Mouse (Mus musculus) embryonic facial prominence, embryonic 15.5 days (tissue): ENCODE results near the gene U2af2. TPM values are rescaled to one million over a fixed set of nuclear protein-coding genes. Genes with fewer than 3 reads are reported as not detected.

Experiments used
- ATAC-seq: fragments of 200-750 bp; cut with Nextera tagmentation; 2 replicates; pipeline ENCODE4 v1.8.0; 2017; ENCODE audit warnings: low read depth, moderate TSS enrichment; ENCODE audit not compliant: insufficient number of reproducible peaks, low FRiP score, low TSS enrichment
- H3K27ac ChIP-seq: fragments of 300-500 bp; sonication (generic); replicated peaks from 2 replicates; pipeline ENCODE4 v1.5.1; 2015; ENCODE audit warnings: mild to moderate bottlenecking, inconsistent platforms
- H3K27me3 ChIP-seq: fragments of 300-500 bp; sonication (generic); 2 replicates; pipeline ENCODE4 v1.6.1; 2015; ENCODE audit warnings: inconsistent platforms
- H3K36me3 ChIP-seq: fragments of 300-500 bp; sonication (generic); 2 replicates; pipeline ENCODE4 v1.6.1; 2015; ENCODE audit warnings: mild to moderate bottlenecking, inconsistent platforms
- H3K4me1 ChIP-seq: fragments of 300-500 bp; sonication (generic); 2 replicates; pipeline ENCODE4 v1.6.1; 2015; ENCODE audit warnings: inconsistent platforms
- H3K4me2 ChIP-seq: fragments of 300-500 bp; sonication (generic); replicated peaks from 2 replicates; pipeline ENCODE4 v1.6.1; 2015; ENCODE audit warnings: mild to moderate bottlenecking, inconsistent platforms
- H3K4me3 ChIP-seq: fragments of 300-500 bp; sonication (generic); replicated peaks from 2 replicates; pipeline ENCODE4 v1.5.1; 2015; ENCODE audit warnings: mild to moderate bottlenecking, inconsistent platforms
- H3K9ac ChIP-seq: fragments of 300-500 bp; sonication (generic); 2 replicates; pipeline ENCODE4 v1.6.1; 2015; ENCODE audit warnings: inconsistent platforms
- H3K9me3 ChIP-seq: fragments of 300-500 bp; sonication (generic); replicated peaks from 2 replicates; pipeline ENCODE4 v1.6.1; 2016; ENCODE audit warnings: inconsistent platforms
- WGBS: fragments of 180-500 bp; shearing (Covaris S2); methylation state at CpG from one replicate; pipeline ENCODE4 v1.1.7; 2015; 5-methylcytosine and 5-hydroxymethylcytosine counted together
- polyA plus RNA-seq: library from polyadenylated mRNA; unstranded; fragments of >200 nt; fragmentation: Nextera tagmentation; extraction: Ambion mirVana; gene quantifications from 2 replicates; pipeline ENCODE4 v1.2.1, GENCODE M21; 2015

U2af2 gene
- polyA plus RNA-seq, 1 experiment from 2014 or later: 116 TPM

GRCm38 (mm10) chr7:5037467-5037866 is 24.5 kb upstream of the U2af2 start:
- peak overlapping the region; percentile 97 for H3K27ac ChIP-seq
- H3K4me3 ChIP-seq: peak overlapping the region; percentile 59
- 89% methylated on average over 8 of the region's 8 CpGs for WGBS
- H3K4me1 ChIP-seq: peaks cover 4% of the 10 kb centered on the region; the same call in 1 of the 2 replicates
- H3K9me3 ChIP-seq: 0 out of 2 replicates have a peak, but pooled peaks cover 4% of the 10 kb centered on the region
- no peak for ATAC-seq
- H3K4me2 ChIP-seq: peak overlapping the region; percentile 52
- no peaks in the 10 kb centered on the region for H3K27me3 ChIP-seq
- peaks cover 43% of the 10 kb centered on the region for H3K36me3 ChIP-seq
- H3K9ac ChIP-seq: no peak overlapping the region

- H3K4me1 ChIP-seq: peaks cover 4% of the 10 kb centered on the region; the same call in 1 of the 2 replicates
- H3K27ac ChIP-seq: peak within 1 kb of the TSS; percentile 97
- H3K4me2 ChIP-seq: peak within 1 kb of the TSS; percentile 52
- H3K4me3 ChIP-seq: peak within 1 kb of the TSS; percentile 59
- under 1% methylated on average over 48 of the region's 48 CpGs for WGBS
- H3K27me3 ChIP-seq: no peaks in the 10 kb centered on the region
- H3K9me3 ChIP-seq: 0 out of 2 replicates have a peak, but pooled peaks cover 4% of the 10 kb centered on the region
- H3K9ac ChIP-seq: peak within 1 kb of the TSS; percentile 49
- peaks cover 36% of the 10 kb centered on the region for H3K36me3 ChIP-seq
- peak; percentile 95 for ATAC-seq
Measured at GRCm38 (mm10) chr7:5038109-5038732, 23.7 kb upstream of the U2af2 start, which contains the start of gene Zfp784. Zfp784 (minus strand) TSS chr7:5038446.

DNA sequence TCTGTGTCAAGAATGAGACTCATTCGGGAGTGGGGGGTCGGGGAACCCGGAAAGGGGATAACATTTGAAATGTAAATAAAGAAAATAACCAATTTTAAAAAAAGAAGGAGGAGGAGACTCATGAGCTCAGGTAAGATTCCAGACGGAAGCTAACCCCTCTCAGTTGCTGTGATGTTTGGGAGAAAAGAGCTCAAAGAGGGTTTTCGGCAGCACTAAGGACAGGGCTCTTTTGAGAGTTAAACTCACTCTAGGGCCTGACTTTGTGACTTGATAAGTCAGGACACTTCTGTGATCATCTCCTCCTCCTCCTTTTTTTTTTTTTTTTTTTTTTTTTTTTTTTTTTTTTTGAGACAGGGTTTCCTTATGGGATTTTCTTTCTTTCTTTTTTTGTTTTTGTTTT is 23.0 kb upstream of the U2af2 start:
- peak overlapping the region; percentile 59 for H3K4me3 ChIP-seq

GRCm38 (mm10) chr7:5044981-5045380 is 17.0 kb upstream of the U2af2 start:
- 80% methylated on average over 2 of the region's 2 CpGs for WGBS
- Histone ChIP-seq H3K4me1 (no peaks in the 10 kb centered on the region), H3K27me3 (no peaks in the 10 kb centered on the region), H3K9ac (no peak overlapping the region), H3K27ac (no peak overlapping the region), H3K36me3 (peaks cover 5% of the 10 kb centered on the region; the same call in 1 of the 2 replicates), H3K9me3 (no peaks in the 10 kb centered on the region), H3K4me3 (no peak overlapping the region), H3K4me2 (no peak overlapping the region)
- ATAC-seq: no peak

More for the DNA sequence above, 23.0 kb upstream of the U2af2 start:
- Histone ChIP-seq H3K9ac (peak overlapping the region; percentile 49), H3K27ac (peak overlapping the region; percentile 97), H3K4me2 (peak overlapping the region; percentile 52), H3K36me3 (peaks cover 28% of the 10 kb centered on the region), H3K4me1 (peaks cover 4% of the 10 kb centered on the region; the same call in 1 of the 2 replicates), H3K9me3 (0 out of 2 replicates have a peak, but pooled peaks cover 4% of the 10 kb centered on the region), H3K27me3 (no peaks in the 10 kb centered on the region)
- ATAC-seq: no peak
- 30% methylated on average over 5 of the region's 5 CpGs for WGBS

DNA sequence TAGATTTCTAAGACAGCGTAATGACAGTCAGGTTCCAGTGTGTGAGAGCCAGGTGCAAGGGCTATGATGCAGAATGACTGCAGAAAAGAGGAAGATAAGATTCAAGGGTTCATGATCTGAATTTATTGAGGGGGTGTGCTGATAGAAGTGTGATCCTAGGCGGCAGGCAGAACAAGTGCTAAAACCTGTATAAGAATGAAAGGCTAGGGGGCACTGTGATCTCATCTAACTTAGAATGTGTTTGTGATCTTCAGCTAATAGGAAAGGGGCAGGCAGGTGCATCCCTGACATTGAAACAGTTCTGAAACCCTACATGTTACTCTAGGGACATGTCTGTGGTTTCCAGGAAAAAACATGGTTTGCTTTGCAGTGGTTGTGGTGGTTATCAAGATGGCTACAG is 15.8 kb upstream of the U2af2 start:
- ATAC-seq: no peak
- 66% methylated on average over 2 of the region's 2 CpGs for WGBS
- Histone ChIP-seq H3K4me3 (no peak overlapping the region), H3K36me3 (peaks cover 5% of the 10 kb centered on the region; the same call in 1 of the 2 replicates), H3K27ac (no peak overlapping the region), H3K4me2 (no peak overlapping the region), H3K9ac (no peak overlapping the region), H3K4me1 (peaks cover 8% of the 10 kb centered on the region; the same call in 1 of the 2 replicates), H3K9me3 (no peaks in the 10 kb centered on the region), H3K27me3 (no peaks in the 10 kb centered on the region)

GRCm38 (mm10) chr7:5047313-5047712 is 14.6 kb upstream of the U2af2 start:
- ATAC-seq: no peak
- Histone ChIP-seq H3K4me2 (no peak overlapping the region), H3K4me1 (peaks cover 15% of the 10 kb centered on the region), H3K27ac (no peak overlapping the region), H3K27me3 (no peaks in the 10 kb centered on the region), H3K36me3 (no peaks in the 10 kb centered on the region), H3K9ac (no peak overlapping the region), H3K4me3 (no peak overlapping the region), H3K9me3 (no peaks in the 10 kb centered on the region)
- WGBS: 28% methylated on average over 2 of the region's 2 CpGs

DNA sequence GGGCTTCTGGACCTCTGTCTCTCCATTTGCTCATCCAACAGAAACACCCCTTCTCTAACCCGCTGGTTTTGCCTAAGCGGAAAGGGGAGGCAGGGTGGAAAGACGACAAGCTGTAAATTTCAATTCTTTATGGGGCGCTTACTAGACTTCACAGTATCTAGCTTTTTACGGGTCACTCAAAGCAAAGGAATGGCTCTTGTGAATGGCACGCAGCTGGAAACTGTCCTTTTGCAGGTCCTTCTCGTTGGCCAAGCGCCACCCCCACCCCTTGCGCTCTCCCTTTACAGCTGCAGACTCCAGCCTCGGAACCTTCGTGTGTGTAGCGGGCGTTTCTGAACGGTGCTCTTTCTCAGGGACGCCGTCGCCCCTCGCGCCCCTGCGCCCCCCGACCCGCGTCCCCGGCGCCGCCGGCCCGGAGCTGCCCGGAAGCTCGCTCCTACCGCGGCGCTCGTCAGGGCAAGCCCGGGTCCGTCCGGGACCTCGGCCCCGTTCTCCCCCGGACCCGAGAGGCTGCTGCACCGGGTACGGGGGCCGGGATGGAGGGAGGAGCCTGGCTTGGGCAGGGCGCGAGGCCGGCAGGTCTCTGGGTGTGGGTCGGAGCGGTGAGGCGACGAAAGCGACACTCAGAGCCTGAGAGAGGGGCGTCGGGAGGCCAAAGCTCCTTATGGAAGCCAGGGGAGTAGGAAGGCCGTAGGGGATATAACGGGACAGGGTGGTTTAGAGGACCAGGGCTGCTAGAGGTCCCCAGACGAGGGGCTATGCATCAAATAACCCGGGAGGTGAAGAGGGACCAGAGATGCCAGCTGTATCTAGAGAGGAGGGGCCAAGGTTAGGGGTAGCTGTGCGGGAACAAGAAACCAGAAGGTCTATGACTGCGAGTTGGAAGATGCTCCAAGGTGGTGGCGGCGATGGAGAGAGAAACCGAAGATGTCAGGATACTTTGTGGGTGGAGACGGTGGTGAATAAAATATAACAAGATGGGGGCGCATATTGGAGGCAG is 10.4 kb upstream of the U2af2 start, which contains the start of gene Zfp580:
Gene Zfp580 (plus strand): TSS at position 346 of the 1,000 bp plus-strand sequence.
- Histone ChIP-seq H3K27ac (peak within 1 kb of the TSS; percentile 77), H3K4me1 (peaks cover 48% of the 10 kb centered on the region), H3K27me3 (peaks cover 34% of the 10 kb centered on the region), H3K4me3 (peak within 1 kb of the TSS; percentile 82), H3K9ac (peak within 1 kb of the TSS; percentile 85), H3K9me3 (no peaks in the 10 kb centered on the region), H3K36me3 (no peaks in the 10 kb centered on the region), H3K4me2 (peak within 1 kb of the TSS; percentile 90)
- WGBS: under 1% methylated on average over 65 of the region's 65 CpGs
- ATAC-seq: peak; percentile 69

GRCm38 (mm10) chr7:5052438-5052837 is 9.5 kb upstream of the U2af2 start:
- H3K4me1 ChIP-seq: peaks cover 58% of the 10 kb centered on the region
- no peaks in the 10 kb centered on the region for H3K9me3 ChIP-seq
- H3K27ac ChIP-seq: no peak overlapping the region
- WGBS: 2% methylated on average over 12 of the region's 12 CpGs
- peaks cover 34% of the 10 kb centered on the region for H3K27me3 ChIP-seq
- peak overlapping the region; percentile 90 for H3K4me2 ChIP-seq
- no peak for ATAC-seq
- peak overlapping the region; percentile 82 for H3K4me3 ChIP-seq
- H3K9ac ChIP-seq: 0 out of 2 replicates have a peak overlapping the region, but pooled peaks have one; percentile 85
- H3K36me3 ChIP-seq: no peaks in the 10 kb centered on the region

DNA sequence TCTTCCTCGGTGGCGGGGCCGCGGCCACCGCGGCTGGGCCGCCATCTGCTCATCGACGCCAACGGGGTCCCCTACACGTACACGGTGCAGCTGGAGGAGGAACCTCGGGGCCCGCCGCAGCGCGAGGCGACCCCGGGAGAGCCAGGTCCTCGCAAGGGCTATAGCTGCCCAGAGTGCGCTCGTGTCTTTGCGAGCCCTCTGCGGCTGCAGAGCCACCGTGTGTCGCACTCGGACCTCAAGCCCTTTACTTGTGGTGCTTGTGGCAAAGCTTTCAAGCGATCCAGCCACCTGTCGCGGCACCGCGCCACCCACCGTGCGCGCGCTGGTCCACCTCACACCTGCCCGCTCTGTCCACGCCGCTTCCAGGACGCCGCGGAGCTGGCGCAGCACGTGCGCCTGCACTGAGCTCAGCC is 9.0 kb upstream of the U2af2 start:
- Histone ChIP-seq H3K9ac (0 out of 2 replicates have a peak overlapping the region, but pooled peaks have one; percentile 85), H3K27ac (no peak overlapping the region), H3K4me3 (peak overlapping the region; percentile 82), H3K4me2 (peak overlapping the region; percentile 90), H3K9me3 (no peaks in the 10 kb centered on the region), H3K36me3 (no peaks in the 10 kb centered on the region), H3K27me3 (peaks cover 34% of the 10 kb centered on the region), H3K4me1 (peaks cover 63% of the 10 kb centered on the region)
- no peak for ATAC-seq
- 7% methylated on average over 45 of the region's 45 CpGs for WGBS

GRCm38 (mm10) chr7:5053456-5054179 is 8.3 kb upstream of the U2af2 start:
- H3K4me1 ChIP-seq: peaks cover 70% of the 10 kb centered on the region

More at GRCm38 (mm10) chr7:5053456-5054179, 8.3 kb upstream of the U2af2 start:
- peaks cover 34% of the 10 kb centered on the region for H3K27me3 ChIP-seq
- no peaks in the 10 kb centered on the region for H3K36me3 ChIP-seq
- H3K27ac ChIP-seq: no peak overlapping the region
- H3K4me3 ChIP-seq: peak overlapping the region; percentile 82
- H3K9ac ChIP-seq: 0 out of 2 replicates have a peak overlapping the region, but pooled peaks have one; percentile 26
- no peaks in the 10 kb centered on the region for H3K9me3 ChIP-seq
- peak overlapping the region; percentile 90 for H3K4me2 ChIP-seq
- no peak for ATAC-seq
- 12% methylated on average over 32 of the region's 32 CpGs for WGBS
